Mouse (Mus musculus): Measurements from ENCODE around the gene Tmem201.
A peak's percentile ranks its signal among the peaks of the same experiment; 100 is the strongest.

Gene Tmem201

DNA sequence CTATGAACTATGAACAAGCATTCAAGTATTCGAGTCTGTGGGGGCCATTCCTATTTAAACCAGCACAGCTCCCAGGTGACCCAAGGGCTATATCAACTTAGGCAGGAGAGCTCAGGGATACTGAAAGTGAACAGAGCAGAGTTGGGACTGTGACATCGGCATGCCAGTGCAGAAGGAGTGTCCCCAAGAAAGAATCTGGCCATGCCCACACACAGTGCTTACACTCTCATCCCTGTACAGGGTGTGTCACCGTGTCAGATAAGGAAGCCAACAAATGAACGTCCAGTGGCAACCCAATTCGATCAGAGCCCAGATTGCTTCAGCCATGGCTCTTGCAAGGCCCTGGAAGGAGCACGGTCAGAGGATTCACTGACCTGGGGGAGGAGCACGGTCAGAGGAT lies 32.5 kb downstream of the Tmem201 start:
- TF ChIP-seq GATA4 (IDR thresholded peaks at IDR 0.05; ENCODE audit: insufficient replicate concordance, low read length) = no peak

DNA sequence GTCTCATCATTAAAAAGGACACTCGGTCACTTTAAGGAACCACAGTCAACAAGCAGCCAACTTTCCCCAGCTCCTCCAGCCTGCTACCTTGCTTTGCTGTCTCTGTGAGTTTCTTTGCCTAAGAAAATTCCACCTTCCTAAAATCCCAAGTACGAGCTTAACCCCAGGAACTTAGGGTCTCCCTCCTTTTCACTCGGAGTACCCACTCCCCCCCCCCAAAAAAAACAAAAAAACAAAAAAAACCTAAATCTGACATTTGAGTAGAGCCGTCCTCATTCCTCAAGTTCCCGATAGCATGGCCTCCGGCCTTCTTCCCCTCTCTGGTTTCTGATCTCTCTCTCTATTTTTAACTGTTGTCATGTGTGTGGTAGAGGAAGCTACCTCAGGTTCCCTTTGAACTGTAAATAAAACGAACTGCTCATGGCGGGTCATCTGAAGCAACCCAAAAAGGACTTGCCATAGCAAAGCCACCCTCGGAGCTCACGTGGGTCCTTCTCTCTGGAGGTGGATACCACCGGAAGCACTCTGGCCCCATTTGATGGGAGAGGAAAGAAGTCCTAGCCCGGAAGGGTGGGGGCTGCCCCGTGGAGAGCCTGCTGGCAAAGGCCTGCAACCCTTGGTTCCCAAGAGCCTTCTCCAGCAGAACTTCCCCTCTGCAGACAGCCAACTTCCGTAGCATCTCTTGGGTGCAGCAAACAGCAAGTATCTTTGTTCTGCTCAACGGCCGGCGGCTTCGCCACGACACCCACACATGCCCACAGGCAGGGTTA lies 35.4 kb downstream of the Tmem201 start, which contains the start of gene Pik3cd:
Gene Pik3cd (minus strand): TSS at position 362 of the 770 bp plus-strand sequence.
- no peak for TF ChIP-seq GATA4 (IDR thresholded peaks at IDR 0.05; ENCODE audit: insufficient replicate concordance, low read length)

GRCm38 (mm10) chr4:149701426-149702209 lies 36.2 kb downstream of the Tmem201 start:
- TF ChIP-seq GATA4 (IDR thresholded peaks at IDR 0.05; ENCODE audit: insufficient replicate concordance, low read length) = no peak

- TF ChIP-seq GATA4 (IDR thresholded peaks at IDR 0.05; ENCODE audit: insufficient replicate concordance, low read length) = no peak
Measured at GRCm38 (mm10) chr4:149699953-149700352, 37.9 kb downstream of the Tmem201 start.

DNA sequence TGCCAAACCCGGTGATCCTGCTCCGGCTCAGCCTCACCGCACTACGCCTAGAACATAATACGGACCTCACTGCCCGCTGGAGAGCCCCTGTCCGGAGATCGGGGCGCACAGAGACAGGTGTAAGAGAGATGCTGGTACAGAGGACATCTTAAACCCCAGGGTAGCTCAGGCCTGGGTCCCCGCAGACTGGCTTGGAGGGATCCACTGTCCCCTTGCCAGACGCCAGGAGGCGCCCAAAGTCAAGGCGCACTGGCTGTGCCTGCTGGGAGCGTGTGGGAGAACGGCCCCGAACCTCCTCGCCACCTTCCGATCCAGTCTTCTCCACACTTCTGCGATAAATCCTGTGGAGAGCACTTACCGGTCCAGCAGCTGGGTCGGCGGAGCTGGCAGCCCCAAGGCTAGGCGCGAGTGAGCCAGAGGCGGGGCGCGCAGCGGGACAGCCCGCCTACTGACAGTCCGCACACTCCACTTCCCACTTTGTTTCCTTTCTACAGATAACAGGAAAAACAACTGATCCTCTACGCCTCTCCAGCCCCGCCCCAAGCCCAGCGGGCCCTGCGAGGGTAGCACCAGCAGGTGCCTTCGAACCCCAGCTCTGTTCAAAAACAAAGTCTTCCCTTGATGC lies 39.5 kb downstream of the Tmem201 start:
- peak; percentile 51; the same call in 1 of the 2 replicates for TF ChIP-seq GATA4 (IDR thresholded peaks at IDR 0.05; ENCODE audit: insufficient replicate concordance, low read length)

DNA sequence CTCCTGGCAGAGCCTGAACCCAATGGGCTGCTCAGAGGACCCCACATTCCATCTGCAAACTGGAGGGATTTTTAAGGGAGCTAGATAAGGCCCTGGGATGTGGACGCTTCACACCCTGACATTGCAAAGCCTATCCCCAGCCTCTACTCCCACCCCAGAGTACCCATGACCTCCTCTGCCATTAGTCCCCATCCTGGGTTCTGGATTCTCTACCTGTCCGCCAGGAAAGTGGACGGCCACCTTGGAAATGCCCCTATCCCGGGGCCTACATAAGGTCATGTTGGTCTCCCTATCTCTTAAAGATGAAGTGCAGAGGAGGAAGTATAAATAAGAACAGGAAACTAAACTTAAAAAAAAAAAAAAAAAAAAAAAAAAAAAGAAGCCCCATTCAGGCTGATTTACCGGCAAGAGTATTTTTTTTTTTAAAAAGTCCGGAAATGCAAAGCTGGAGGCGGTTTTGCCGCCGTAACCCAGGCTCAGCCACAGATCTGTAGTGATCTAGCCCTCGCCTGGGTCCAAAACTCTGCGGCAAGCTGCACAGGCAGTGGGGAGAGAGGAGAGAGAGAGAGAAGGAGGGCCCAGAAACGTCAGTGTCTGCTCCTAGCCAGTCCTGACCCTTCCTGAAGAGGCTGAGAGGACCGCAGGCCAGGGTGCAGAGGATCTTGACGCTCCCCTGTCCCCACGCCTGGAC lies 40.2 kb downstream of the Tmem201 start:
- no peak for TF ChIP-seq GATA4 (IDR thresholded peaks at IDR 0.05; ENCODE audit: insufficient replicate concordance, low read length)

DNA sequence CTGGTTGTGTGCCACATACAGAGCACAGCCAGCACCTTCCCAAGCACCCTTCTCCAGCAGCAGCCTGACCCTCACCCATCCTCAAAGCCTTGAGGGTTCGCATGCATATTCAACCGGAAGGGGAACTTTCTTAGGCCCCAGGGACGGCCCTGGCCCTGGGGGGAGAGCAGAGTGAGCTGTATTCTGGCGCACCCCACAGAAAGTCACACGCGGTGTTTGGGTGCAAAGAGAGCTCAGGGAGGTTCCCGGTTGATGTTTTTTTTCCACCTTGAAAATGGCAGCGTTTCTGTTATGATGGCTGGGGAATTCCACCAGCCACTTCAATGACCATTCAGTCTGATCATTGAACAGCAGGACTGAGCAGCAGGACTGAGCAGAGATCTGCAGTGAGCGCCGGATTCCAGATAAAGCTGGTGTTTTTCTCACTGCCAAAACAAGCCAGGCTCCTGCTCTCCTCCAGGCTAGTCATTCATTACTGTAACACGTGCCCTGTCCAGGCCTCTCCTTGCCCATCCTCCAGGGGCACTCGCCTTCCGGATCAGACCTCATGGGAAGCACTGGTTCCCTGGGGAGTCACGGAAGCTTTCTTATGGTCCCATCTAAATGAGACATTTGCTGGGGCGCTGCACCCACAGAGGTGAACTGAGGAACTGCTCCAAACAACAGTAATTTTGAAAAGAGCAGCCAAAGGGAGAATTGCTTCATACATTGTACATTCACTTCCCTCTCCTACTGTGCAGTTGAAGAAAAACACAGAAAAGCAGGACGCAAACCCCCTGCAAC lies 41.5 kb downstream of the Tmem201 start:
- TF ChIP-seq GATA4 (IDR thresholded peaks at IDR 0.05; ENCODE audit: insufficient replicate concordance, low read length) = no peak

DNA sequence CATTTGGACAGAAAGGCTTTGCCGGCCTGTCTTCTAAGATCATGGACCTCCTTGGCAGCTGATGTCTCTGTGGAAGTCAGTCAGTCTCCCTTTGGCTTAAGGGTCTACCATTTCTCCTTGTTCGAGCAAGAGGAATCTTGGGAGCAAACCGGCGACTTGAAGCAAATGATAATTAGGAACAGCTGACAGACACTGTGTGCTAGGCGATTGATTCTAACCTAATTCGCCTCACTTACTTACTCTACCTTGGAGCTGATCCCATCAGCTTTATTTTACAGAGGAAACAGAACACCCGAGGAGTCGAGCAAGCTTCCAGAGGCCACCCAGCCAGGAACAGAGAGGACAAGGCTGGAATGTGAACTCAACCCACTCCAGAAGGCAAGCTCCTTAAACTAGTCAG lies 46.5 kb downstream of the Tmem201 start:
- TF ChIP-seq GATA4 (IDR thresholded peaks at IDR 0.05; ENCODE audit: insufficient replicate concordance, low read length) = no peak

DNA sequence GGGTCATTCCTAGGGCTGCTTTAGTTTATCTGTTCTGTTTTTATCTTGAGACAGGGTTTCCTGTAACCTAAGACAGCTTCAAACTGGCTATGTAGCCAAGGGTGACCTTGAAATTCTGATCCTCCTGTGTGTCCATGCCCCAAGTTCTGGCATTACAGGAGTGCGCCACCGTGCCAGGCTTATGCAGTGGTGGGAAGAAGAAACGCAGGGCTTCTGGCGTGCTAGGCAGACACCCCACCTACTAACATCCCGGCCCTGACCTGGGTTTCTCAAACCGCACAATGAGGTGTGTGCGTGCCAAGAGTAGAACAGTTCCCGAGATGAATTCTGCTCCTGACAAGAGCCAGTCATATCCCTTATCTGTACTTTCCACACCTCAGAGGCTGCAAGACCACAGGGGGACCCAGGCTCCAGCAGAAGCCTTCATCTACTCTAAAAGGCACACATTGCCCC lies 47.0 kb downstream of the Tmem201 start:
- TF ChIP-seq GATA4 (IDR thresholded peaks at IDR 0.05; ENCODE audit: insufficient replicate concordance, low read length) = no peak

GRCm38 (mm10) chr4:149689822-149690700 lies 47.8 kb downstream of the Tmem201 start:
- TF ChIP-seq GATA4 (IDR thresholded peaks at IDR 0.05; ENCODE audit: insufficient replicate concordance, low read length) = no peak

- no peak for TF ChIP-seq GATA4 (IDR thresholded peaks at IDR 0.05; ENCODE audit: insufficient replicate concordance, low read length)
Measured at GRCm38 (mm10) chr4:149688861-149689260, 49.0 kb downstream of the Tmem201 start.

GRCm38 (mm10) chr4:149684841-149685623 lies 52.8 kb downstream of the Tmem201 start:
- no peak for TF ChIP-seq GATA4 (IDR thresholded peaks at IDR 0.05; ENCODE audit: insufficient replicate concordance, low read length)

GRCm38 (mm10) chr4:149683875-149684274 lies 54.0 kb downstream of the Tmem201 start:
- no peak for TF ChIP-seq GATA4 (IDR thresholded peaks at IDR 0.05; ENCODE audit: insufficient replicate concordance, low read length)

Data from liver, adult (tissue).